Mouse (Mus musculus): Measurements from ENCODE around the gene Mkrn1. TPM values are rescaled to one million over a fixed set of nuclear protein-coding genes. Genes with fewer than 3 reads are reported as not detected.
"Not testable (repeated sequence)": the region's sequence is repeated elsewhere in the genome, so short reads cannot be mapped to it uniquely, and the experiment has no call there.

Gene Mkrn1
- polyA plus RNA-seq, 1 experiment from 2014 or later = 202 TPM

GRCm38 (mm10) chr6:39378161-39378835 is 42.0 kb downstream of the Mkrn1 start:
- Histone ChIP-seq H3K27me3 (peaks cover 71% of the 10 kb centered on the region), H3K4me1 (replicated peaks) (peaks cover 26% of the 10 kb centered on the region)
- H3K36me3 ChIP-seq; H3K9ac ChIP-seq; H3K27ac ChIP-seq; DNase-seq; H3K4me3 ChIP-seq (replicated peaks); H3K9me3 ChIP-seq (replicated peaks); H3K4me2 ChIP-seq: not testable (repeated sequence)
- 0 out of 2 replicates have a peak, but pooled peaks have one; percentile 6 for ATAC-seq (ENCODE audit: low read depth)
- 64% methylated on average over 13 of the region's 13 CpGs for WGBS (ENCODE audit: insufficient replicate concordance)

- H3K4me2 ChIP-seq = peak within 1 kb of the TSS; percentile 96
- H3K27ac ChIP-seq = peak within 1 kb of the TSS; percentile 36; the same call in 1 of the 2 replicates
- H3K4me1 ChIP-seq (replicated peaks) = peaks cover 33% of the 10 kb centered on the region
- no peaks in the 10 kb centered on the region for H3K36me3 ChIP-seq
- H3K9ac ChIP-seq = peak within 1 kb of the TSS; percentile 91
- peaks cover 61% of the 10 kb centered on the region for H3K27me3 ChIP-seq
- WGBS (ENCODE audit: insufficient replicate concordance) = under 1% methylated on average over 43 of the region's 43 CpGs
- peak; percentile 77 for DNase-seq
- peak; percentile 86 for ATAC-seq (ENCODE audit: low read depth)
- H3K9me3 ChIP-seq (replicated peaks) = no peaks in the 10 kb centered on the region
- peak within 1 kb of the TSS; percentile 91 for H3K4me3 ChIP-seq (replicated peaks)
Measured at GRCm38 (mm10) chr6:39377311-39377827, 42.9 kb downstream of the Mkrn1 start, which contains the start of gene Slc37a3. TSS of gene Slc37a3 (minus strand) at chr6:39377675.

GRCm38 (mm10) chr6:39376775-39377174 is 43.5 kb downstream of the Mkrn1 start:
- WGBS (ENCODE audit: insufficient replicate concordance) = 22% methylated on average over 9 of the region's 9 CpGs
- no peak for ATAC-seq (ENCODE audit: low read depth)
- no peak for DNase-seq
- H3K9ac ChIP-seq = peak overlapping the region; percentile 91
- H3K27me3 ChIP-seq = peaks cover 58% of the 10 kb centered on the region
- H3K36me3 ChIP-seq = no peaks in the 10 kb centered on the region
- H3K4me2 ChIP-seq = peak overlapping the region; percentile 96
- H3K9me3 ChIP-seq (replicated peaks) = no peaks in the 10 kb centered on the region
- H3K27ac ChIP-seq = no peak overlapping the region
- peaks cover 33% of the 10 kb centered on the region for H3K4me1 ChIP-seq (replicated peaks)
- peak overlapping the region; percentile 91 for H3K4me3 ChIP-seq (replicated peaks)

- WGBS (ENCODE audit: insufficient replicate concordance) = 68% methylated on average over 4 of the region's 4 CpGs
- Histone ChIP-seq H3K9ac (no peak overlapping the region), H3K4me3 (replicated peaks) (no peak overlapping the region), H3K4me2 (no peak overlapping the region), H3K27me3 (peaks cover 33% of the 10 kb centered on the region), H3K9me3 (replicated peaks) (no peaks in the 10 kb centered on the region), H3K27ac (no peak overlapping the region), H3K4me1 (replicated peaks) (peaks cover 27% of the 10 kb centered on the region), H3K36me3 (no peaks in the 10 kb centered on the region)
- DNase-seq (no peak), ATAC-seq (ENCODE audit: low read depth) (no peak)
Measured at GRCm38 (mm10) chr6:39373301-39373955, 46.8 kb downstream of the Mkrn1 start.

GRCm38 (mm10) chr6:39372727-39373126 is 47.5 kb downstream of the Mkrn1 start:
- Histone ChIP-seq H3K9ac (no peak overlapping the region), H3K4me2 (no peak overlapping the region), H3K27ac (no peak overlapping the region), H3K36me3 (no peaks in the 10 kb centered on the region), H3K27me3 (peaks cover 30% of the 10 kb centered on the region), H3K4me3 (replicated peaks) (no peak overlapping the region), H3K4me1 (replicated peaks) (peaks cover 27% of the 10 kb centered on the region), H3K9me3 (replicated peaks) (no peaks in the 10 kb centered on the region)
- ATAC-seq (ENCODE audit: low read depth) (no peak), DNase-seq (no peak)
- 12% methylated on average over 7 of the region's 7 CpGs for WGBS (ENCODE audit: insufficient replicate concordance)

- peaks cover 23% of the 10 kb centered on the region for H3K4me1 ChIP-seq (replicated peaks)
- DNase-seq = no peak
- H3K9ac ChIP-seq = no peak overlapping the region
- no peak for ATAC-seq (ENCODE audit: low read depth)
- no peak overlapping the region for H3K4me3 ChIP-seq (replicated peaks)
- H3K4me2 ChIP-seq = no peak overlapping the region
- no peak overlapping the region for H3K27ac ChIP-seq
- peaks cover 26% of the 10 kb centered on the region for H3K27me3 ChIP-seq
- no peaks in the 10 kb centered on the region for H3K9me3 ChIP-seq (replicated peaks)
- no peaks in the 10 kb centered on the region for H3K36me3 ChIP-seq
Measured at GRCm38 (mm10) chr6:39372042-39372441, 48.2 kb downstream of the Mkrn1 start.

GRCm38 (mm10) chr6:39369631-39370030 is 50.6 kb downstream of the Mkrn1 start:
- Histone ChIP-seq H3K9ac (no peak overlapping the region), H3K4me3 (replicated peaks) (no peak overlapping the region), H3K4me2 (no peak overlapping the region), H3K36me3 (no peaks in the 10 kb centered on the region), H3K9me3 (replicated peaks) (no peaks in the 10 kb centered on the region), H3K27me3 (peaks cover 21% of the 10 kb centered on the region), H3K4me1 (replicated peaks) (peaks cover 10% of the 10 kb centered on the region), H3K27ac (no peak overlapping the region)
- DNase-seq (no peak), ATAC-seq (ENCODE audit: low read depth) (no peak)
- 70% methylated on average over 3 of the region's 3 CpGs for WGBS (ENCODE audit: insufficient replicate concordance)

GRCm38 (mm10) chr6:39362684-39363083 is 57.6 kb downstream of the Mkrn1 start:
- Histone ChIP-seq H3K4me1 (replicated peaks) (no peaks in the 10 kb centered on the region), H3K9ac (no peak overlapping the region), H3K4me2 (no peak overlapping the region), H3K27ac (no peak overlapping the region), H3K27me3 (no peaks in the 10 kb centered on the region), H3K4me3 (replicated peaks) (no peak overlapping the region), H3K9me3 (replicated peaks) (no peaks in the 10 kb centered on the region), H3K36me3 (peaks cover 6% of the 10 kb centered on the region)
- no peak for DNase-seq
- no peak for ATAC-seq (ENCODE audit: low read depth)
- 75% methylated on average over 2 of the region's 2 CpGs for WGBS (ENCODE audit: insufficient replicate concordance)

- not testable (repeated sequence) for H3K4me1 ChIP-seq (replicated peaks); H3K4me2 ChIP-seq; H3K4me3 ChIP-seq (replicated peaks); H3K9me3 ChIP-seq (replicated peaks); ATAC-seq (ENCODE audit: low read depth); H3K27ac ChIP-seq; H3K9ac ChIP-seq; DNase-seq; H3K27me3 ChIP-seq
- WGBS (ENCODE audit: insufficient replicate concordance) = 87% methylated on average over 9 of the region's 9 CpGs
- H3K36me3 ChIP-seq = peaks cover 21% of the 10 kb centered on the region
Measured at GRCm38 (mm10) chr6:39359207-39359606, 61.1 kb downstream of the Mkrn1 start.

GRCm38 (mm10) chr6:39348946-39349345 is 71.3 kb downstream of the Mkrn1 start:
- Histone ChIP-seq H3K4me1 (replicated peaks) (no peaks in the 10 kb centered on the region), H3K9ac (no peak overlapping the region), H3K36me3 (peaks cover 7% of the 10 kb centered on the region), H3K4me3 (replicated peaks) (no peak overlapping the region), H3K9me3 (replicated peaks) (no peaks in the 10 kb centered on the region), H3K27ac (no peak overlapping the region), H3K4me2 (no peak overlapping the region), H3K27me3 (no peaks in the 10 kb centered on the region)
- no peak for DNase-seq
- WGBS (ENCODE audit: insufficient replicate concordance) = 78% methylated on average over 6 of the region's 6 CpGs
- ATAC-seq (ENCODE audit: low read depth) = no peak

GRCm38 (mm10) chr6:39347880-39348814 is 72.1 kb downstream of the Mkrn1 start:
- H3K9me3 ChIP-seq (replicated peaks) = no peaks in the 10 kb centered on the region
- peaks cover 8% of the 10 kb centered on the region; the same call in 1 of the 2 replicates for H3K36me3 ChIP-seq
- H3K4me1 ChIP-seq (replicated peaks) = no peaks in the 10 kb centered on the region
- WGBS (ENCODE audit: insufficient replicate concordance) = 51% methylated on average over 4 of the region's 4 CpGs
- H3K27me3 ChIP-seq = no peaks in the 10 kb centered on the region
- no peak overlapping the region for H3K27ac ChIP-seq
- no peak for DNase-seq
- no peak overlapping the region for H3K9ac ChIP-seq
- no peak overlapping the region for H3K4me2 ChIP-seq
- no peak overlapping the region for H3K4me3 ChIP-seq (replicated peaks)
- no peak for ATAC-seq (ENCODE audit: low read depth)

Data from liver, embryonic 13.5 days (tissue).